Mouse (Mus musculus): ENCODE data around the gene Pmch. TPM values are rescaled to one million over a fixed set of nuclear protein-coding genes. Genes with fewer than 3 reads are reported as not detected.

Gene Pmch
- polyA plus RNA-seq, 1 experiment from 2014 or later = 0.45 TPM

GRCm38 (mm10) chr10:88135630-88136029, 44.8 kb downstream of the Pmch start:
- Histone ChIP-seq H3K9me3 (replicated peaks) (no peaks in the 10 kb centered on the region), H3K4me1 (replicated peaks) (no peaks in the 10 kb centered on the region), H3K9ac (no peak overlapping the region), H3K4me3 (no peak overlapping the region), H3K27me3 (no peaks in the 10 kb centered on the region), H3K27ac (no peak overlapping the region), H3K36me3 (0 out of 2 replicates have a peak, but pooled peaks cover 5% of the 10 kb centered on the region), H3K4me2 (no peak overlapping the region)
- no peak for ATAC-seq (replicated peaks; ENCODE audit: insufficient number of reproducible peaks, insufficient read depth, low FRiP score, low read depth)
- 96% methylated on average over 16 of the region's 16 CpGs for WGBS

Other genes starting within 250 kb of the Pmch start
- gene Igf1, start 232.8 kb upstream of the Pmch start, polyA plus RNA-seq (2015; fragmentation: Nextera tagmentation; extraction: Ambion mirVana) = 35.2 and 48.0 TPM in 2 replicates
- 8.7 and 9.8 TPM in 2 replicates for gene Parpbp, start 55.9 kb downstream of the Pmch start, polyA plus RNA-seq (2015; fragmentation: Nextera tagmentation; extraction: Ambion mirVana)
- gene Nup37, start 55.9 kb downstream of the Pmch start, polyA plus RNA-seq (2015; fragmentation: Nextera tagmentation; extraction: Ambion mirVana) = 31.8 and 33.7 TPM in 2 replicates
- 45.6 and 48.3 TPM in 2 replicates for gene Washc3, start 110.0 kb downstream of the Pmch start, polyA plus RNA-seq (2015; fragmentation: Nextera tagmentation; extraction: Ambion mirVana)